Mouse (Mus musculus) lung, adult 18-20 months (tissue): ENCODE measurements at regions not wholly inside any gene's neighbourhood (a gene's known extent, or its start where the extent isn't known, plus 50 kb on each side); places are given as distances from the start of the nearest gene placed in this dataset.

Experiments used
- DNase-seq, 2 experiments: peaks; one replicate each; pipeline ENCODE4 v3.0.0; 2022; ENCODE audit warnings: mixed read lengths in 2 of 2

DNA sequence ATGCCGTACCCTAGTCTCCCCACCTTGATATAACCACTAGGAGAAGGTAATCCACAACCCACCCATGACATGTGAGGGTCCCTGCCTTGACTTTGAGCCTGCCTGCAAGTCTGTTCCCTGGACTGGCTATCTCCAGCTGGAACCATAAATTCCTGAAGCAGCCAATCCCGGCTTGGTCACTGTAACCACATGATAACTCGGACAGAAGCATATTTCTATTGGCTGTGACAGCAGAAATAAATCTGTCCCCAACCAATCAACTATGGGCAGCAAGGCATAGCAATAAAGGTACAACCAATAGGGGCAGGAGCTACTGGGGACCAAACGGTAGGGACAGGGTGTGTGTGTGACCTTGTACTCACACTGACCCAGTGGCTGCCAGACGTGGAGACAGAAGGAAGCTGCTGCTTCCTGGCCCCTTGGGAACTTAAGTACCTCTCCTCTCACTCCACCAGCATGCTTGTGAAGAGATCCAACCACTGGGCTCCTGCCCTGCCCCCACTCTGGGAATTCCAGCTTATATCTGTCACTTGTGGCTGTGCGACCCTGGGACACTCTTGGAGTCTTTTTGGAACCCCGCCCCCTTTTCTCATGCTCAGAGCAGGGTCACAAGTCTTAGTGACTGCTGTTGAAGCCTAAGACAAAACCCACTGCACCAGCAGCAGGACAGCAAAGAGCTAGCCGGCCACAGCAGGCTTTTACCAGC lies 51.8 kb upstream of the Ttc34 start:
- DNase-seq, result no peak

GRCm38 (mm10) chr4:154787190-154787589 lies 50.1 kb upstream of the Ttc34 start:
- DNase-seq, result no peak
